Mouse (Mus musculus) gastrocnemius, postnatal 4 days (tissue): ENCODE results near the gene March7. TPM values are rescaled to one million over a fixed set of nuclear protein-coding genes. Genes with fewer than 3 reads are reported as not detected.
A peak's percentile ranks its signal among the peaks of the same experiment; 100 is the strongest.

Experiments
- DNase-seq, 2 experiments: peaks; one replicate each; pipeline ENCODE4 v3.0.0; 2021 to 2022; ENCODE audit warnings: low spot score in 2 of 2, mixed read lengths in 2 of 2
- long read RNA-seq, 2 experiments: library from polyadenylated mRNA; stranded (forward); transcript quantifications; one replicate each; pipeline ENCODE4 v2.0.0; 2021
- total RNA-seq, 2 experiments: library from RNA; stranded (reverse); gene quantifications; 2 replicates each; pipeline ENCODE4 v1.2.3; 2021

Gene March7
- 10 to 100 TPM; 47.9 to 54.6 TPM for total RNA-seq
- long read RNA-seq, experiment 1, transcript March7-203 (10 exons, 3,594 nt), result major isoform, 42 of 51 reads
- long read RNA-seq, experiment 1, partial matches to known transcripts, result 5 of 51 reads
- long read RNA-seq, experiment 1, other reads (novel, unspliced or antisense), result 2 of 51 reads
- long read RNA-seq, experiment 2, transcript March7-203 (10 exons, 3,594 nt), result major isoform, 56 of 76 reads
- long read RNA-seq, experiment 2, partial matches to known transcripts, result 5 of 76 reads
- long read RNA-seq, experiment 2, other reads (novel, unspliced or antisense), result 15 of 76 reads

DNA sequence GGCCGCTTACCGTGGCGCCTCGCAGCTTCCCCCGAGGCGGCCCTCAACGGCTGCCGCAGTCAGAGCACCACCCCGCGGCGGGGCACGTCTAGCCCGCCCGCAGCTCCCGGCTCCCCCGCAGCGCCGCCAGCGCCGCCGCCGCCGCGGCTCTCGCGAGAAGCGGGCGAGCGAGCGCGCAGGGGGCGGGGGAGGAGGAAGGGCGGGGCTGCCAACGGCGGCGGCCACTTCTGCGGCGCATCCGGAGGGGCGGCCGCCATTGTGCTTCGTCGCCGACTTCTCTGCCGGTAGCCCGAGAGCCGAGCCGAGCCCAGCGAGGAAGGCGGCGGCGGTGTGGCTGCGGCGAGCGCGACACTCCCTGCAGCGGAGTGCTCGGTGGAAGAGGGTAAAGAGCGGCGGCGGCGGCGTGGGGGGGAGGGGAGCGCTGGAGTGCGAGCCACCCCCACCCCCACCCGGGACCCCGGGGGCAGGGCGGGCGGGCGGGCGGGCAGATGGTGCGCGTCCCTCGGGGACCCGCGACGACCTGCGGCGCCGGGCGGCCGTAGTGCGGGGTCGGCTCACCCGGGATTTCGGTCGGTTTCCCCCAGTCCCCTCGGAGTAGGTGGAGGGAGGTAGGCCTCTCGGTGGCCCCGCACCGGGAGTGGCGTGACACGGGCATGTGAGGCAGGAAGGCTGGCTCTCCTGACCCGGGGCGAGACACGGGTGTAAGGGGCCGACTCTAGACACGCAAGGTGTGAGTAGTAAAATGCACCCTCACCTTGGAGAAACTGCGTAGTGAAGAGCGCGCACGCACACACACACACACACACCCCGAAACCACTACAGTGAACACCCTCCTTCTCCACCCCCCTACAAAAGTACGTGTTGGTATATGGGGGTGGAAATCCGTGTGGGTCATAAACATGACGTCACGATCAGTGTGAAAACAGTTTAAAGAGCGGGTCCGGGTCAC, at the start of gene March7, which contains the start of gene Baz2b:
Gene March7, plus strand, starts transcription at position 185 of the 949 bp plus-strand sequence.
Gene Baz2b, minus strand, starts transcription at position 137 of the 949 bp plus-strand sequence.
- peak; percentile 85 to 90 for DNase-seq

- DNase-seq, result no peak
Measured at GRCm38 (mm10) chr2:60163744-60164143, 45.9 kb upstream of the March7 start.

- no peak for DNase-seq
Measured at GRCm38 (mm10) chr2:60165679-60166078, 44.0 kb upstream of the March7 start.

DNA sequence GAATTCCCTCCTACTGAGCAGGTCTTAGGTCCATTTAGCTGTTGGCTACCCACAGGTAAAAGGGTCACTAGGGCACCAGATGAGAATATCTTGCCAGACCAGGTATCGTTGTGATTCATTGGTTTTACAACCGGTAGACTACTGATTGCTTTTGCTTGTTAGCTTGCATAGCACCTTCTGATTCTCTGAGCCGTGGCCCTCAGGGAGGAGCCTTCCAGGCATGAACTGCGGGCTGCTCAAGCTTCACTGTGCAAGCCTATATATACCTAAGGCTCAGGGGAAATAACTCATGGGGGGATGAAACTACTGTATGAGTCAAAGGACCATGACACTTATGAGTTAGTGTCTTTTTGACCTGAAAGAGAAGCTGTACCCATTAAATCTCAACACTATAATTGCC, 42.8 kb upstream of the March7 start:
- no peak for DNase-seq

GRCm38 (mm10) chr2:60171786-60172530, 37.7 kb upstream of the March7 start:
- peak in 1 of 2 experiments; percentile 35 for DNase-seq

DNA sequence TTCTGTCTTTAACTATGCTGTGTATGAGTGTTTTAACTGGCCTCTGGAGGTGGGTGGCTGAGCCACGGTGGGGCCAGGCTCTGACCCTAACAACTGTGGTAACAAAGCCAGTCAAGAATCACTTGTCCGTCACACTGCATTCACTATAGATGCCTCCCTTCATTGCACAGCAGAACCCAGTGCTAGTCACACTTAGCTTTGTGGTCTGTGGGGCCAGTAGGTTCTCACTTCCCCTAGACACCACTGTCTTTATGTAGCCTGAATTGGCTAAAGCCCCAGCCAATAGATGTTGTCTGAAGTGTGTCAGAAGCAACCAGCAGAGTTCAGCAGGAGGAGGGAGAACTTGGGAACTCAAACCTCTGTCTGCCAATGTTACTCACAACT, 37.2 kb upstream of the March7 start:
- DNase-seq, result no peak

DNA sequence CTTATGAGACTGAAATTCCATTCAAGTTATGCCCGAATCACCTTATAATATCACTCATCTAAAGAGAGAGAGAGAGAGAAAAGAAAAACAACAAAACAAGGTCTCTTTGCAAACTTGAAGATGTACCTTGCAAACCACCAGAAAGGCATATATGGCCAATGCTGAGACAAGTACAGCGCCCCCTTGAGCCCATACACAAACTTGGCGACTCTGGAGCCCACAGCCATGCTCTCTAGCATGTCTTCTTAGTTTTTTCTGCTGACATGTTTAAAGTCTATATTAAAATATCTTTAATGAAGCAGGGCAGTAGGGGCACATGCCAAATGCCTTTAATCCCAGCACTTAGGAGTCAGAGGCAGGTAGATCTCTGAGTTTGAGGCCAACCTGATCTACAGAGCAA, 36.5 kb upstream of the March7 start:
- no peak for DNase-seq

- DNase-seq, result no peak
Measured at GRCm38 (mm10) chr2:60173595-60173994, 36.1 kb upstream of the March7 start.

DNA sequence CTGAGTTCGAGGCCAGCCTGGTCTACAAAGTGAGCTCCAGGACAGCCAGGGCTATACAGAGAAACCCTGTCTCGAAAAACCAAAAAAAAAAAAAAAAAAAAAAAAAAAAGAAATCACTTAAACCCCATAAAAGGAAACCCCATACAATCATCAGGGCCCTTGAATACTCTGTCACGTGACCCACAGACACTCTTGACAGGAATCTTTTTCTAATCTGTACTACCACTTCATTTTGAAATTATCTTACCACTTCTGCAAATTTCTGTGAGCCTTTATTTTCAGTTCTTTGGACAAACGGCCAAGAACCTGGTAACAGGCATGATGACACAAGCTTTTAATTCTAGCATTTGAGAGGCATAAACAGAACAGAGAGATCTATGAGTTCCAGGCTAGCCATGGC, 34.6 kb upstream of the March7 start:
- DNase-seq, result no peak

DNA sequence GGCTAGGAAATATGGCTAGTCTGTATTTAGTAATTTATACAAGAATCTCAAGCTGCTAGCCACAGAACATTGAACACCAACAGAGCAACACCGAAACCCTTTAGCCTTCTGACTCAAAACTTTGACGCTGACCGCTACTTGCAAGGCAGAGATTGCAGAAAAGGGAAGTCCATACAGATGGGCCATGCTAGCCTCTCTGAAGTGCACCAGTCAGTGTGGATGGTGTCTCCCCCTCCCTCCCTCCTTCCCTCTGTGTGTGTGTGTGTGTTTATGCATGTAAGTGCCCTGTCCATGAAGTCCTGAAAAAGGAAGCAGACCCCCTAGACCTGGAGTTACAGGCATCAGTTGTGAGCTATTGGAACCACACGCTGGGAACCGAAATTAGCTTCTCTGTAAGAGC, 33.6 kb upstream of the March7 start:
- DNase-seq, result no peak

GRCm38 (mm10) chr2:60177490-60177889, 32.2 kb upstream of the March7 start:
- DNase-seq, result no peak

GRCm38 (mm10) chr2:60181696-60182095, 28.0 kb upstream of the March7 start:
- DNase-seq, result no peak

DNA sequence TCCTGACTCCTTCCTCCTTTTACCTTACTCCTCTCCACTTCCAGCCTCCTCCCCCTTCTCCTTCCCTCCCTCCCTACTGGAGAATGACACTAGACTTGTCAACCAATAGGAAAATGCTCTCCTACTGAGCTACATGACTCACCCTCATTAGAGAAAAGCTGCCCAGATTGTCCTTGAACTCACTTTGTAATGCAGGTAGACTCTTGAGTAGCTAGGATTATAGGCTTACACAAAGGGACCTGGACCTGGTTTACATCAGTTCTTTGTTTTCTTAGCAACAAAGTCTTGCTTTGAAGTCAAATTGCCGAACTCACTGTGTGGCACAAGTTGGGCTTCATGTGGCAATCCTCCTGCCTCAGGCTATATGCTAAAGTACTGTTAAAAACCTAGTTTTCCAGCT, 12.8 kb upstream of the March7 start:
- DNase-seq, result no peak

GRCm38 (mm10) chr2:60200051-60200562, 9.6 kb upstream of the March7 start:
- DNase-seq, result no peak

DNA sequence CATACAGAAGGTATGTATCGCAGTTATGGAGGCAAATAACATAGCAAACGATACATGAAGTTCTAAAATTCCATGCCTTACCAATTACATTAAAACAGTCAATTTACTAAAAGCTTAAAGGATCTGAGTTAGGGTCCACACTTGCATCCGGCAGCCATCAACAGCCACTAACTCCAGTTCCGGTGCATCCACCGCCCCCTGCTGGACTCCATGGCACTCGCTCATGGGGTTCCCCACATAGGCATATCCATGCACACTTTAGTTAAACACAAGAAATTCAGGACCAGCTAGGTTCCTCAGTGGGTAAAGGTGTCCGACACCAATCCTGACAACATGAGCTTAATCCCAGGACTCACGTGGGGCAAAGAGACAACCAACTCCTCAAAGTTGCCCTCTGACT, 9.0 kb upstream of the March7 start:
- DNase-seq, result peak in 1 of 2 experiments; percentile 58

DNA sequence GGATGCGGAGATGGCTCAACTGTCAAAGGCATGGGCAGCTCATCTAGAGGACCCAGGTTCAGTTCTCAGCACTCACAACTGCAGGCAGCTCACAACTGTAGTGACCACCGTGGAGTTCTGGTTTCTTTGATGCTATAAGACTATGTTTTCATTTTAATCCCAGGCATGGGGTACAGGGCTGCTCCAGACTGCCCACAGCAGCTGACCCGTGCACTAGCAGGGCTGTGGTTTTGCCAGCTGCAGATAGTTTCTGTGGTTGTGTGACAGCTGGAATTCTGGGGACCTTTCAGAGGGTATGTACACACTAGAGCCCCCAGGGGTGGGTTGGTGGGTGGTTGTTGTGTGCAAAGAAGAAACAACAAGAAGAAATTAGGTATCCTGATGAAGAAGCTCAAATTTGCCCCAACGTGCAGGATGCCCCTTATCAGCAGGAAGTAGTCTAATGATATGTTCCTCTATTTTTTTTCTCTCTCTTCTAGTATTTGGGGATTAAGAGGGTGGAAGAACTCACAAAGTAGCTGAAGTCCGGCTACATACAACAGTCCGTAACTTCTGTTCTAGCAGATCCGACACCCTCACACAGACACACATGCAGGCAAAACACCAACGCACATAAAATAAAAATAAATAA, 6.7 kb upstream of the March7 start:
- DNase-seq, result no peak

- no peak for DNase-seq
Measured at GRCm38 (mm10) chr2:60203733-60204132, 6.0 kb upstream of the March7 start.

DNA sequence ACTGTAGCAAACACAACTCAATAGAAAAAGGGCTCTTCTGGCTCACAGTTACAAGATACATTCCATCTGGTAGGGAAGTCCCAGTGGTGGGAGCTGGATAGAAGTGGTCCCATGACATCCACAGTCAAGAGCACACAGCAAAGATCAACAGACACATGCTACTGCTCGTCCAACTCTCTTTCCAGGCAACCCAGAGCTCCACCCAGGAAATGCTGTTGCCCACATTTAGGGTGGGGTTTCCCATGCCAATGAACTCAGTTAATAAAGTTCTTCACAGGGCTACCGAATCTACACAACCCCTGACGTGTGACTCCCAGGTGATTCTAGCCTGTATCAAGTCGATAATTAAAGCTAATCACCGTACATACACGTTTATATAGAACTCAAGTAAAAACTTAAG, 5.5 kb upstream of the March7 start:
- DNase-seq, result no peak

DNA sequence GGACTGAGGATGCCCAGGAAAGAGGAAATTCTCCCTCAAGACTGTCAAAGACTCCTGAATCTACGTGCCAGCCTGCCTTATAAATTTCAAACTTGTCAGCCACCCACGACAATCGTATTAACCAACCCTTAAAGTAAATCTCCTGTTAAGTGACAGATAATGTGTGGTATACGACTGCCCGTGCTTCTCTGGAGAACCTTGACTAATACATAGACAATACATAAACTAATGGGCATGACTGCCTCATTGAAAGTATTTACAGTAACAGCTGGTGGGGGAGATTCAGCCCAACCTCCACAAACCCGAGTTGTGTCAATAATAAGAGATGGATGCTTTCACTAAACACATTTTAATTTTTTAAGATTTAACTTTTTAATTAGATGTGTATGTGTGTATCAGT, 3.9 kb upstream of the March7 start:
- DNase-seq, result no peak

GRCm38 (mm10) chr2:60209122-60209611, 520 bp upstream of the March7 start:
- peak; percentile 26 to 53 for DNase-seq

- DNase-seq, result no peak
Measured at GRCm38 (mm10) chr2:60210821-60211220, 1.1 kb downstream of the March7 start.
